Mouse (Mus musculus): ENCODE data around the gene Aif1l.

GRCm38 (mm10) chr2:31972589-31972988 lies 22.6 kb downstream of the Aif1l start:
- TF ChIP-seq CTCF (IDR thresholded peaks at IDR 0.05; ENCODE audit: borderline replicate concordance, extremely low read depth, insufficient read depth, insufficient read length) (no peak), POLR2A (IDR thresholded peaks at IDR 0.05; ENCODE audit: borderline replicate concordance, extremely low read depth, insufficient read depth, insufficient read length, poor library complexity, severe bottlenecking) (no peak)
